Mouse (Mus musculus) neutrophil, adult 5-6 weeks (primary cell): ENCODE data around the gene Ntm. TPM values are rescaled to one million over a fixed set of nuclear protein-coding genes. Genes with fewer than 3 reads are reported as not detected.

Experiments used
- ATAC-seq: fragments of 151-379, 151-347 bp; 2 replicates; pipeline ENCODE4 v1.8.0; 2017; ENCODE audit warnings: mild to moderate bottlenecking, moderate TSS enrichment; ENCODE audit not compliant: insufficient number of reproducible peaks, poor library complexity, low FRiP score, severe bottlenecking; ENCODE audit errors: extremely low read depth
- total RNA-seq: library from RNA; stranded (forward); fragments of 200-1000 nt; gene quantifications from 2 replicates; pipeline ENCODE4 v1.2.3, GENCODE M21; 2017

The Ntm gene
- total RNA-seq, 1 experiment from 2014 or later: not detected

DNA sequence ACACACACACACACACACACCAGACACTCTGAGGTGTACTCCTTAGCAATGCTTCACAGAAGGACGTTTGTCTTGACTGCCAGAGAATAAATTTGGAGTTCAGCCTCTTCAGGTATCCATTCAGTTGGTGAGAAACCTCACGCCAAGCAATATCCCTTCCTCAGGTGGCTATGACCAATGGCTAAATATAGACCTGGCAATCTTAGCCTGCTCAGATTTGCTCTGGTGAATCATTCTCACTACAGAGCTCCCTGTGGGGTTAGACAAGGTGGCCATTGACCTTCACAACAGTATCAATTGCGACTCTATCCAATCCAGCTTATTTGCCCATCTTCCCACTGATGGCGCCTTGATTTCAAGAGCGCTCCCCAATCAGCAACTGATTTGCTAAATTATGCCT, 150.3 kb downstream of the Ntm start:
- ATAC-seq: no peak

GRCm38 (mm10) chr9:29806790-29807189, 156.2 kb downstream of the Ntm start:
- ATAC-seq: no peak

GRCm38 (mm10) chr9:29804483-29804882, 158.5 kb downstream of the Ntm start:
- ATAC-seq: no peak

GRCm38 (mm10) chr9:29803738-29804285, 159.1 kb downstream of the Ntm start:
- no peak for ATAC-seq

DNA sequence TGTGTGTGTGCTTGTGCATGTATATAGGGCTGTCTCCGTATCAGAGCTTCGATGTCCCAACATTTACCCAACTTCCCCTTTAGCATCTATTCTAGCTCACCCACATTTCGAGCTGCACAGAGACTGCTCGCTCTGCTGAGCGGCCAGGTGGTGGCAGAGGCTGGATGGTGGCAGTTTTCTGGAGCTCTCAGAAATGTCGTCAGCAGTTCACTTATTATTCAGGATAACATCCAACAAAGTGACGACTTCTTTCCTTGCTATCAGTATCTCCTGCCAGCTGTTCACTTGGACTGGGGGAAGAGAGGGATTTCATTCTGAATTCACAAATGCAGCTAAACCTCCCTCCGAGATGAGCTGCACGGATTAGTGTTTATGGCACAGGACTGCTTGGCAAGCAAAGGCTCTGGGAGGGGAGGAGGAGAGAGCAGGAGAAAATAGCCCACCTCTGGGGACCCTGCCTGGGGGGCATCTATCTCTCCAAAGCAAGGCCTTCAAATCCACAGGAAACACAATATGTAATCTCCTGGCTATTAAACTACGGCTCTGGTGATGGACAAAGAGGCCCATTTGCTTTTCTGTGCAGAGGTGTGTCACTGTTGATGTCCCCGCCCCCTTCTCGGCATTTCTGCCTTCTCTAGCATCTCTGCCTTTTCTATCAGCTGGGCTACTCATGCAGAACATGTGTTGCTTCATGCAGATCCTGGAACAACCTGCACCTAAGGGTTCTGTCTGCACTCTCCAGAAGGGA, 159.8 kb downstream of the Ntm start:
- ATAC-seq: no peak

- ATAC-seq: no peak
Measured at GRCm38 (mm10) chr9:29802071-29802705, 160.8 kb downstream of the Ntm start.

DNA sequence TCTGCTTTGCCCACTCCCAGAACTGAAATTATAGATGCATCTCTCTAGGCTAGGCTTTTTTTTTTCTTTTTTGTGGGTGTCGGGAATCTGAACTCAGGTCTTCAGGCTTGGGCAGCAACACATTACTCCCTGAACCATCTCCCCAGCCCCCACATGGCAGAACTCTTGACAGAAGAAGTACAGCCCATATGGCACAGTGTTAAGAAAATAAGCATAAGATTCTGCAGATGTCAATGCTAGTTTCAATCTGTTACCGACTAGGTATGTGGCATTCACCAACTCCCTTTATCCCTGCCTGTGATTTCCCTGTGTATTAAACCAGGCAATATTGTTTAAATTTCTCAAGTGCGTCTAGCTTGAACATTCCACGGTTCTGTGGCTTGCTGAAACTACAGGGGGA, 166.7 kb downstream of the Ntm start:
- no peak for ATAC-seq

DNA sequence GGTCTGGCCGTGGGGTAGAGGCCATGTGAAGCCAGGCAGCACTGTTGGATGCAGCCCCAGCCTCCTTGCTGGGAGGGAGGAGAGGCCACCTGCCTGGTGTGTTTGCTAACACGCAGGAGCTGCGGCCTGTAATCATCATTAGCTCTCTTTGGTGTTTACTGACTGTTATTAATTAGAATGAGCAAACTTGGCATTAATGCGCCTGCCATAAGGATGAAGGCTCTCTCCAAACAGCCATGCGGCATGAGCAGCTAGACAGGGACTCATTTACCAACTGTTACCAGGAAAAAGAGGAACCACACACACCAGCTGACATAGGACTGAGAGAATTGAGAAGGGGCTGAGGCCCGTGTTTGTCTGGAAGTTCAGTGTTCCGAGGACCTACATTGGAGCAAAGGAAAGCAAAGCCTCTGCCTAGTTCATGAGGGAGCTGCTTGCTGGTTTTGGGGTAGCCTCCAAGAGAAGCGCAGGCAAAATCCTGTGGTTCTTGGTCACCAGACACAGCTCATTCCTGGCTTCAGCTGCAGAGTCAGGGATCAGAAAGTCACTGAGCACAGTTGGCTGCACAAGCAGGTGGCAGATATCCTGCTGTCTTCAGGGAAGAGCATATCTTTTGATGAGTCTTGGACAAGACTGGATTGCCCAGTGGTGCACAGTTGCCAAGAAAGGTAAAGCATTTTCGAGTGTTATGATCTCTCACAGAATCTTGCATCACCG, 171.6 kb downstream of the Ntm start:
- ATAC-seq: no peak

DNA sequence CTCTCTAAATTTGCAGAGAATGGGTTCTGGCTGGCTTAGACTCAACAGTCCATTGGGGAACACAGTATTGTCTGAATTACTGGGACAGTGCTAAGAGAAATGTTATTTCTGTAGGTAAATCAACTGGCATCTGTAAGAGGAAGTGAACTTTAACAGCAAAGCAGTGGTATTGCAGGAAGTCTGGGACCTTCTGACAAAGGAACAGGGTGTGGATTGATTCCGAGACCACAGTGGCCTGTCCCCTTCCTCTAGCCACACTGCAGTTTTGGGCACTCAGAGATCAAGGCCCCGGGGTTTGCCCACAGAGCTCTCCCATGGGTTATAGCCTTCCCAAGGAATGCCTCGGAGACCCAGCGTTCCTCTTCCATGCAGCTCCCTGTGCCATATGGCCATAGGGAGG, 172.9 kb downstream of the Ntm start:
- no peak for ATAC-seq

DNA sequence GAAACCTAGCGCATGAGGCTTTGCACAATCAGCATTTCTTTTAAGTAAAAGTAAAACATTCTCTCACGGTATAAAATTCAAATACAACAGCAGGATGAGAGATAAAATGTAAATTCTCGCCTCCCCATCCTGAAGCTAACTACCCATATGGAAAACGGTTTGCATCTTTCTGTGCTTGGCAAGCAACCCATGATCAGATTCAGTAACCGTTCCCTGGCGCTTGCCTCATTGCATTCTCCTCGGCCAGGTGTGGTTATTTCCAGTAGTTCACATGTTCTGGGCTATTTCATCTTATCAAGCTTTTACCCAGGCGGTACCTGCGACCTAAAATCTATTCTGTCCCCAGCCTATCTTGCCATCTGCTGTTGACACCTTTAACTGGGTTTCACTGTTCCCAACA, 174.1 kb downstream of the Ntm start:
- no peak for ATAC-seq

DNA sequence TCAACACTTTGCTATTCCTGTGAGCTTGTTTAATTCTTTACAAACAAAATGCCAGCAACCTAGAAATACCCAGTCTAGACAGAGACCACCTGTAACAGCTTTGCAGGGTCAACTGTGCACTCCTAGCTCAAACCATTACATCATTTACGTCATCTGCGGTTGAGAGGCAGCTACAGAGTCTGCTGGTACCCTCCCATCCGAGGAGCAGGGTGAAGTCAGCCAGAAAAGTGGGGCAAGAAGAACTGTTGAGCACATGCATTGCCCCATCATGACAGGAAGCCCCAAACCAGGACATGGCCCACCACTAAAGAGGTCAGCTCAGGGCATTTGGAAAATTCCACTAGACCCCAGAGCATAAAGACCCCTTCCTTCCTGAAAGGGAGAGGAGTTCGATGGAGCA, 175.5 kb downstream of the Ntm start:
- ATAC-seq: no peak

GRCm38 (mm10) chr9:29782697-29783096, 180.2 kb downstream of the Ntm start:
- no peak for ATAC-seq

DNA sequence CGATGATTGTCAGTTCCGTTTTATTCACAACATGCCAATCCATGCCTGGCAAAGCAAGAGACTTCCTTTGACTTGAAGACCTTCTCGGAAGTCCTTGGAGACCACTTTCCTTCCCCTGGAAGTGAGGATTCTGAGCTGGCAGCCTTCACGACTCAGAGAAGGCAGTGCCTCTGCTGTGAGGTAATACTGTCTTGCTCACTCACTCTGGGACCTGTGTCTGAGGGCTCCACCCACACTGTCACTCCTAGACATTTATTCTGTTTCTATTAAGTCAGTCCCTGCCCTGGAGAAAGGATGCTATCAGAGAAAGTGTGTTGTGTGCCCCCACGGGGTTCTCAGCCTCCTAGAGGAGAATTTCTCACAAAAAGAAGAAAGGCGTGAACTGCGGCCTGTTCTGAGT, 183.2 kb downstream of the Ntm start:
- ATAC-seq: no peak

GRCm38 (mm10) chr9:29776951-29777350, 186.0 kb downstream of the Ntm start:
- ATAC-seq: no peak

DNA sequence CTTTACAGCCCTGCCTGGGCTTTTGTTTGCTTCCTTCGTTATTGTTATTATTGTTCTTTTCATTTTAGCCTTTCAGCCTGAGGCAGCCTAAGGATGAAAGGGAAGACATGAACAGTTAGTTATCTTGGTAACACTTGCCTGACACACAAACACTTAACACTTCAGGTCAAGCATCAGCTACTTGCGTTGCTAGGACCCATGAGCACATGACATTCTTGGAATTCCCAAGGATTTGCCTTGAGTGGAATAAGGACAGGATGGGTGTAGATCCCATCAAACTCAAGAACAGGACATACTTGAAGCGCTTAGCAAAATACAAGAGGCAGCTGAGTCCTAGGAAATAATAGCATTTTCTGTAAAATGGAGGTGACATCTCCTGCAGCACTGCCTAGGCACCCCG, 186.4 kb downstream of the Ntm start:
- ATAC-seq: no peak

DNA sequence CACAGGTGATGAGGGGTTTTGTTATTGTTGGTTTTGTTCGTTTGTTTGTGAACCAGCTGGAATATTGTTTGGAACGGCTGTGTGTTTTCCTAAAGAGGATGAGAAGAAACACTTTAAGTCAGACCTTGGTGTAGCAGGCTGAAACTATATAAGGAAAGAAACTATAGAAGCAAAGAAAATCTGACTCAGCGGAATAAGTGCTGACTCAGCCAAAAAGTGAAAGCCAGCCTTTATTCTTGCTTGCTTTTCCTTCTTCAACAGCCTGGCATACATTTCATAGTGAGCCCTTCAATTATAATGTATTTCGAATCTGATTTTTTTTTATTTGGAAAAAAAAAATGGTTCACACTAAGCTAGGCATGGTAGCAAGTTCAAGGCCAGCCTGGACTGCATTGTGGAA, 186.9 kb downstream of the Ntm start:
- no peak for ATAC-seq

GRCm38 (mm10) chr9:29772625-29773388, 190.1 kb downstream of the Ntm start:
- ATAC-seq: no peak

DNA sequence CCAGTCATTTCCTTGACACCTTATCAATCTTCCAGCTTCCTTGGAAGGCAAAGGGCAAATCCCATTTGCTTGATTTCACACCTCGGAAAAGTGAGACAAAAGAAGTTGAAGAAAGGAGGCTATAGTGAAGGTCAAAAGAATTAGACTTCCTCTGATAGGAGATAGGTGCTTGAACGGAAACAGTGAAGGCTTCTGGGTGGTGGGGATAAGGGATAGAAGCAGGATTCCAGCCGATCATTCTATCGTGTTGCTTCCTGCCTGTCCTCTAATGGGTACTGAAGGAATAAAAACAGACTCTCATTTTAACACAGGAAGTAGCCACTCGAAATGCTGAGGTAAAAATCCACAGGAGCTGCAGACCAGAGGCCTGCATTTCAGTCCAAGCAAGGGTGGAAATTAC, 191.1 kb downstream of the Ntm start:
- no peak for ATAC-seq

DNA sequence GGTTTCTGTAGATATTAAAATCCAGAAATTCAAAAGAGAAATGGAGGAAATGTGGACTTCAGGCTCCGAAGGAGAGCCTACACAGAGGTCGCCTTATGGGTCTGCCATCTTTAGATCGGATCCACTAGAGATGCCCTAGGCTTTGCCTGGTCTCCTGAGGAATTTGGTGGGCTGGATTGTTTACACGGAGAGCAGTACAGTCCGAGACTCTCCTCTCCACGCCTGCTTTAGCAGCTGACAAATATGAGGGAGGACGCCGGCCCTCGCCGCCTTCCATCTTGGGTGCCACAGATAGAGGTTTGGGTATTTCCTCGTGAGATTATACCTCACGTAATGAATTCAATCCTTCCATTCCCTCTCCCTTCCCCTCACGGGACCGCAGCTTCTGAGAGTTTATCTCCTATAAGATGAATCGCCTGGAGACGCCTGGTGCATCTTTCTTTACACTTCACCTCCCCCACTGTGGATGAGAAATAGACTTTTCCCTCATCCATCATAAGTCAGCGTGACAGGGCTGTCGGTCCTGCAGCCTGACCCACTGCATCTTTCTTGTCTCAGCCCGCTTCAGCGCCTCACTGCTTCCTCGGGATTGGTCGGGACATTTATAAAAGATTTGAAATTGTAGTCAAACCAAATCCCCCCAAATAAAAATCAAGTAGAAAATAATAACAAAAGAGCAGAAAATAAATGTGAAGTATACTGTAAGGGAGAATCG, 191.7 kb downstream of the Ntm start:
- ATAC-seq: no peak
